Mouse (Mus musculus) embryonic fibroblast, embryonic 13.5 days (primary cell): ENCODE measurements around the gene Bcorl1. TPM values are rescaled to one million over a fixed set of nuclear protein-coding genes. Genes with fewer than 3 reads are reported as not detected.
"Not testable (repeated sequence)": the region's sequence is repeated elsewhere in the genome, so short reads cannot be mapped to it uniquely, and the experiment has no call there.

ENCODE experiments used
- H3K27ac ChIP-seq: 2 replicates; pipeline ENCODE4 v1.5.1; 2012; ENCODE audit warnings: low read length, control low read depth, inconsistent platforms; ENCODE audit not compliant: insufficient read depth
- H3K4me1 ChIP-seq: 2 replicates; pipeline ENCODE4 v1.6.1; 2011; ENCODE audit warnings: low read length; ENCODE audit not compliant: control insufficient read depth, insufficient read depth
- H3K4me3 ChIP-seq: 2 replicates; pipeline ENCODE4 v1.5.1; 2011; ENCODE audit warnings: mild to moderate bottlenecking, control low read depth, low read length; ENCODE audit not compliant: insufficient read depth
- CTCF ChIP-seq: IDR thresholded peaks from 2 replicates; pipeline ENCODE4 v1.5.1; 2011; ENCODE audit warnings: mild to moderate bottlenecking, control low read depth, low read length, moderate library complexity, borderline replicate concordance; ENCODE audit not compliant: insufficient read depth
- POLR2A ChIP-seq: IDR thresholded peaks from 2 replicates; pipeline ENCODE4 v1.6.1; 2011; ENCODE audit warnings: low read depth, mild to moderate bottlenecking, control low read depth, low read length, moderate library complexity
- polyA plus RNA-seq: library from polyadenylated mRNA; stranded (reverse); fragments of >200 nt; gene quantifications from 2 replicates; pipeline ENCODE4 v1.2.4, GENCODE M21; 2011; ENCODE audit warnings: low read depth; ENCODE audit not compliant: missing spikeins, insufficient read length

Gene Bcorl1
- polyA plus RNA-seq, 1 experiment: 9.2 TPM

DNA sequence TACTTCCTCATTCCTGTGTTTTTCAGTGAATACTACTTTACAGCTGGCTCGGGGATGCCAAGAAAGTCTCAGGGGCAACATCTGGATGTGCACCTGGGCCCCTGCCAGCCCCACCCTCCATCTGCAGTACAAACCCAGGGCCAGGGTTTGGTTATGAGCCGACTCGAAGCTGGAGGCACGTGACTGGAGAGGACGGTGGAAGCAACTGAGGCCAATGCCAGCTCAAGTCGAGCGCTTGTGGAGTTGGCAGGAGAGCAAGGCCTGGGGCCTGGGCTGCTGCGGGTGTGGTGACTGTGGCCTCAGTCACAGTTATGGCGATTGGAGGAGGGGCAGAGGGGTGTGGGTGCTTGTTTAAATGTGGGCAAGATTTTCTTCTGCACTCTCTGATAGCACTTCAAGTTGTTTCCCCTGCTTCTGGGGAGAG is 94.3 kb downstream of the Bcorl1 start:
- TF ChIP-seq POLR2A (no peak), CTCF (no peak)
- H3K4me1 ChIP-seq: no peaks in the 10 kb centered on the region; the same call in 1 of the 2 replicates
- no peak overlapping the region for H3K4me3 ChIP-seq

GRCm38 (mm10) chrX:48436082-48436481 is 94.9 kb downstream of the Bcorl1 start:
- not testable (repeated sequence) for H3K4me3 ChIP-seq, H3K4me1 ChIP-seq, H3K27ac ChIP-seq

More for the DNA sequence above, 94.3 kb downstream of the Bcorl1 start:
- no peak overlapping the region for H3K27ac ChIP-seq

DNA sequence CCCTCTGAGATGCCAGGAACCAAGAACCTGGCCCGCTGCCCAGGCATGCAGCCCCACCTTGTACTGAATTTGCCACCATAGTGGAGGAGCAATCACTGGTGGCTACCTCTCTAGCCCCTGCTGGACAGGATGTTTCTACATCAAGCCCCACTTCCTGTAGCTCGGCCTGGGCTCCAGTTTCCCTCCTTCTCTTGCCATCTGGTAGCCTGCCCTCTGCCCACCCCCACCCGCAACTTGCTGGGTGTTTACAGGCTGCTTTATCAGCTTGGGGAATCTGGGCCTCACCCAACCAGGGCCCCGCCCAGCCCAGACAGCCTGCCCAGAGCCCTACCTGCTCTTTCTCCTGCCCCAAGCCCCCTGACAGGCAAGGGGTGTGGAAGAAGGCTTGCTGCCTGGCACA is 97.9 kb downstream of the Bcorl1 start:
- no peak overlapping the region for H3K27ac ChIP-seq
- TF ChIP-seq CTCF (no peak), POLR2A (no peak)
- H3K4me1 ChIP-seq: no peaks in the 10 kb centered on the region; the same call in none of the 2 replicates
- H3K4me3 ChIP-seq: no peak overlapping the region

DNA sequence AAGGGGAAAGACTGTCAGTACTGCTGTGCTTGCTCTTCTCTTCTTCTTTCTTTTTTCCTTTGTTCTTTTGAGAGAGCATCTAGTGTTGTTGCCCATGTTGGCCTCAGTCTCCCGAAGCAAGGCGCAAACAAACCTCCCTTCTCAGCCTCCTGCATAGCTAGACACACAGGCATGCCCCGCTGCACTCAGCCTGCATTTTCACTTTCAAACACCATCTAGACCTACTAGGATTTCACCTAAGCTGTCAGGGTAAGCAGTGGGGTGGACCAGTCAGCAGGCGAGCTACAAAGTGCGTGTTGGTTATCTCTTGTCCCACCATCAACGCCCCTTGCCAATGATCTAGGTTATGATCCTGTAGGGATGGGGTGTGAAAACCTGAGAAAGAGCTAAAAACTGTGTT is 100.4 kb downstream of the Bcorl1 start:
- no peak overlapping the region for H3K4me3 ChIP-seq
- H3K4me1 ChIP-seq: no peaks in the 10 kb centered on the region; the same call in 1 of the 2 replicates
- H3K27ac ChIP-seq: no peak overlapping the region
- TF ChIP-seq CTCF: no peak
- no peak for TF ChIP-seq POLR2A

DNA sequence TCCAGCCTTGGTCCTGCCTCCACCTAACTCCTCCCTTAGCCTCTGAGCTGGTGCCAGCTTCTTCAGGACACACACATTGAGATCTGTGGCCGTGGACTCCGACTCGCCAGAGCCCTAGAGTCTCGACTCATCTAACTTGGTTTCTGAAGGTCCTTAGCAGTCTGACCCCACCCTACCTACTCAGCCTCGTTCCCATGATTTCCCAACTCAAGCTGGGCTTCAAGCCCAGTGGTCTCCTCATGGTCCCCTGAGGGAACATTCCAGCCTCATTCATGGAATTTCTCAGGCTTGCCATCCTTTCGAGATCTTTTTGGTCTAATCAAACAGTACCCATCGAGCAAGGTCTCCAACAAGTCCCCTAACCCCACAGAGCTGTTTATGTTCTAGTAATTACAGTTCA is 100.8 kb downstream of the Bcorl1 start:
- no peak for TF ChIP-seq POLR2A
- TF ChIP-seq CTCF: no peak
- no peak overlapping the region for H3K4me3 ChIP-seq
- peak overlapping the region; percentile 47 for H3K27ac ChIP-seq
- no peaks in the 10 kb centered on the region; the same call in 1 of the 2 replicates for H3K4me1 ChIP-seq

- no peak overlapping the region for H3K4me3 ChIP-seq
- H3K27ac ChIP-seq: no peak overlapping the region
- H3K4me1 ChIP-seq: peaks cover 1% of the 10 kb centered on the region; the same call in 1 of the 2 replicates
- no peak for TF ChIP-seq CTCF
- no peak for TF ChIP-seq POLR2A
Observed at GRCm38 (mm10) chrX:48444677-48445076, 103.5 kb downstream of the Bcorl1 start.

DNA sequence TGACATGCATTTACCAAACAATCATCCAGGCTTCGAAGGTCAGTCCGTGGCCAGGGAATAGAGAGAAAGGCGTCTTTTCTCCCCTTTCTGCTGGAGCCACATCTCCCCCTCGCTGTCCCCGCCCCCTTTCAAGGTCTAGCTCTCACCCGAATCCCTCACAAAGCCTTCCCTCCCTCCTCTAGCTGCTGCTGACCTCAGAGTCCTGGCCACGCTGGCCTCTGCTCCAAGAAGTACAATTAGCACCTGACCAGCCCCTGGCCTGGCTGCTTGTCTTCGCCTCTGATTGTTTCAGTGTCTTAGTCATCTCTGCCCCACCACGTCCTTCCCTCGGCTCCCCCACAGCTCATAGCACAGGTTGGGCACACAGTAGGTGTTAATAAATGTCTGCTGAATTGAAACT is 108.5 kb downstream of the Bcorl1 start:
- TF ChIP-seq CTCF: no peak
- TF ChIP-seq POLR2A: no peak
- H3K27ac ChIP-seq: no peak overlapping the region
- no peak overlapping the region for H3K4me3 ChIP-seq
- H3K4me1 ChIP-seq: peaks cover 9% of the 10 kb centered on the region; the same call in 1 of the 2 replicates

DNA sequence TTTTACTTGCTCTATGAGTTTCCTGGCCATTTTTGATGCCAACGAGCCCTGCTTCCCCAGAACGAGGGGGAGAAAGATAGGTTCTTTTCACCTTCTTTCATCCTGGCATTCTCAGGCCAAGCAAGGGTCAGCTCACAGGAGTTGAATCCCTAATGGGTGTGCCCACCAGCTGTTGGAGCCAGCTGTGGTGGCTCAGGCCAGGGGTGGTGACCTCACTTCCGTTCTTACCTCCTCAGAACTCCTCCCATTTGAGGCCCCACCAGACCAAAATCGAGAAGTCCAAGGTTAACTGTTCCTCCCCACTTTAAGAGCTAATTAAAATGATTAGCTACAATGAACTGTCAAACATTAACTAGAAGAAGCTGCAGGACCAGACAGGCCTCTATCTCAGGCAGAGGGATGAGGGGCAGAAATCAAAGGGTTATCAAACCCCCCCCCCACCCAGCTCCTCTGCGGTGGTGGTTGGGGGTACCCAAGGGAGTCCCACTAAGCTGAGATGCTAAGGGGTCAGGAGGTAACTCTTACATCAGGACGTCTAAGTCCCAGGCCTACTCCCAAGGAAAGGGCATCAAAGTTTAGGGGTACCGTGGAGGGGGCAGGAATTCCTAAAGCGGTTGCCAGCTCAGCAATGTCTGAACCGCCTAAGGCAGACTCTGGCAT is 111.2 kb downstream of the Bcorl1 start:
- Histone ChIP-seq H3K4me1 (peaks cover 9% of the 10 kb centered on the region; the same call in 1 of the 2 replicates), H3K27ac (peak overlapping the region; percentile 75), H3K4me3 (peak overlapping the region; percentile 81)
- no peak for TF ChIP-seq POLR2A

DNA sequence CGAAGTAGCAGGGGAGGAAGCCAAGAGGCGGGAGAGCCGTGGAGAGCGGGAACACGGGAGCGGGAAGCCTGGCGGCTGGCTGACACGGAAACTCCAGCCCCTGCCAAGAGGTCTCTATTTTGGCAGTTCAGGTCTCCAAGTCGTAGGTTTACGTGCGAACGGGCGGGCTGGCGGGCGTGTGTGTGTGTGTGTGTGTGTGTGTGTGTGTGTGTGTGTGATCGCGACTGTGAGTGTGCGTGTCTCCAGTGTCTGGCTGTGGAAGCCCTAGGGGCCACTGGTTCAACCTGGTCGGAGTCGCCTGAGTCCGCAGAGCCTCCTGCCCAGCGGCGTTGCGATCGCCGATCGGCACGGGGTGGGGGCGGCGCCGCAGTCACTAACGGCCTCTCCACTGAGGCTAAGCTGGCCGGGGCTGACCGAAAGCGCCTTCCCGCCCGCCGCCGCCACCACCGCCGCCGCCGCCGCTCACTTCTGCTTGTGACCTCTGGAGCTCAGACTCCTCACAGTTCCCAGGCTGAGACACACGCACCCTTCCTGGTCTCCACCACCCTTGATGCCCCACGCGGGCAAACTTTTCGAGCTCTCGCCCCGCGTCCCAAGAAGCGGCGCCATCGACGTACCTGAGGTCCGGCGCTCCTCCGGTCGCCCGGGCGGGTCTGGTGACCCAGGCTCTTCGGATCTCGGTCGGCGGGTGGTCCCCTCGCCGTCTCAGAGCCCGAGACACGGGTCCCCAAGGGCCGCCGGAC is 111.9 kb downstream of the Bcorl1 start:
- peak overlapping the region; percentile 81 for H3K4me3 ChIP-seq
- peaks cover 9% of the 10 kb centered on the region; the same call in 1 of the 2 replicates for H3K4me1 ChIP-seq
- no peak for TF ChIP-seq POLR2A
- no peak for TF ChIP-seq CTCF
- peak overlapping the region; percentile 75 for H3K27ac ChIP-seq
